Mouse (Mus musculus): ENCODE data around the gene 1700016H13Rik. TPM values are rescaled to one million over a fixed set of nuclear protein-coding genes. Genes with fewer than 3 reads are reported as not detected.

The 1700016H13Rik gene
- total RNA-seq (2014; rRNA removed) (0.33 and 1.0 TPM in 2 replicates), polyA plus RNA-seq (2015; fragmentation: Nextera tagmentation; extraction: Ambion mirVana) (0.24 and 0.38 TPM in 2 replicates)

DNA sequence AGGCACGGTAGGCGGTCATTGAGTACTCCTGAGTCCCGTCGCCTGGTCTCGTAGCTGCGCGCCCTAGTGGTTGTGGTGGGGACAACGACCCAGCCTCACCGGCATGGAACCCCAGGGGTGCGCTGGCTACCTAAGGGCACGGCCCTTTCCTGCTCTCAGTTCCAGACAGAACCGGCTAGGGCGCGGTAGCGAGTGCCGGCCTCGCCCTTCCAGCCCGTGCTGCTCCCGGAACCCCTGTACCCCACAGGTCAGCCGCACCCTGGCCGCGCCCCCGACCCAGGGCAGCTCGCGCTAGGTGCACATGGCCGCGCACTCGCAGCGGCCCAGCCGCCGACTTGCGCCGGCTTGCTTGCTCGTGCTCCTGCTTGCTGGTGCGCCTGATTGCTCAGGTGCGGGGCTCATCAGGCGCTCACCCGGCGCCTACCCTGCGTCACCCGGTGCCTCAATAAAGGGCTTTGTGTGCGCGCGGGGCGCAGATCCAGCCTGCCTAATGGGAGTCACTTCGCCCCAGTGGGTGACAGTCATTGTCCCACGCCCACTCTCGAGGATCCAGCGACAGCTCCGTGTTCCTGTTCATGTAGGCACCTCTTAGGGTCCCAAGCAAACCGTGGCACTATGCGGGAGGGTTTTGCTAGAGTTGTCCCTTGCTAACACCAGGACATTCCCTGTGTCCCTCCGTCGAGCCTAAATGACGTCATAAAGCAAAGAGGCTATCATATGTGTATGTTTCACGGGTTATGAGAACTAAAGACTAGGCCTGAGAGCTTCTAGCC is at the start of gene 1700016H13Rik:
TSS of gene 1700016H13Rik (minus strand) at position 665 of the 773 bp plus-strand sequence.
- TF ChIP-seq CTCF (IDR thresholded peaks at IDR 0.05; ENCODE audit: low read depth) = peak; percentile 67
- peak; percentile 85 for ATAC-seq
- 2% methylated on average over 53 of the region's 56 CpGs for WGBS
- H3K4me3 ChIP-seq (ENCODE audit: low read depth, low read length) = peak within 1 kb of the TSS; percentile 55
- H3K4me1 ChIP-seq (ENCODE audit: insufficient read depth) = no peaks in the 10 kb centered on the region
- H3K9ac ChIP-seq = peak within 1 kb of the TSS; percentile 74
- no peaks in the 10 kb centered on the region for H3K9me3 ChIP-seq (ENCODE audit: low read length)
- peak; percentile 70 for DNase-seq
- peak within 1 kb of the TSS; percentile 100 for H3K4me2 ChIP-seq (ENCODE audit: low read depth)
- 0 out of 2 replicates have a peak within 1 kb of the TSS, but pooled peaks have one; percentile 21 for H3K27ac ChIP-seq (ENCODE audit: low read depth, low read length)
- no peaks in the 10 kb centered on the region for H3K27me3 ChIP-seq (ENCODE audit: insufficient read depth, low read length)
- no peaks in the 10 kb centered on the region for H3K36me3 ChIP-seq (ENCODE audit: insufficient read depth)

DNA sequence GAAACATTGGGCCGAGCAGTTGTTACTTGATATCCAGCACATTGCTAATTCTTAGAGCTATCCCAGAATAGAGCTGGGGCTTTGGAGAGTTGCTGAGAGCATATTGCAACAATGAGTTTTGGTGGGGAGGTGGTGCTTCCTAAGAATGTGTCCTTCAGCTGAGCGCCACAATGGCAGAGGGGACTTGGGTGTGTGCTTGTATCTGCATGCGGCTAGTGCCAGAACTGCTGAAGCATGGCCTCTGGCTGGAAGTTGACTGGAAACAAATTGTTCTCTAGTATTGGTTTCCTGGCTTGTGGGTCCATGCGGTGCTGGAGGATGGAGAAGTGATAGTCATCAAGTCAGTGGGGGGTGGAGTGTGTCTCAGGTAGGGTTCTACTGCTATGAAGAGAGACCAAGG is 49.5 kb upstream of the 1700016H13Rik start:
- Histone ChIP-seq H3K9ac (no peak overlapping the region), H3K4me3 (ENCODE audit: low read depth, low read length) (no peak overlapping the region), H3K36me3 (ENCODE audit: insufficient read depth) (no peaks in the 10 kb centered on the region), H3K4me2 (ENCODE audit: low read depth) (no peak overlapping the region), H3K9me3 (ENCODE audit: low read length) (no peaks in the 10 kb centered on the region), H3K4me1 (ENCODE audit: insufficient read depth) (no peaks in the 10 kb centered on the region), H3K27ac (ENCODE audit: low read depth, low read length) (no peak overlapping the region), H3K27me3 (ENCODE audit: insufficient read depth, low read length) (no peaks in the 10 kb centered on the region)
- ATAC-seq (no peak), DNase-seq (no peak)
- TF ChIP-seq CTCF (IDR thresholded peaks at IDR 0.05; ENCODE audit: low read depth) = no peak
- whole genome bisulfite sequencing = 96% methylated on average over 4 of the region's 4 CpGs

DNA sequence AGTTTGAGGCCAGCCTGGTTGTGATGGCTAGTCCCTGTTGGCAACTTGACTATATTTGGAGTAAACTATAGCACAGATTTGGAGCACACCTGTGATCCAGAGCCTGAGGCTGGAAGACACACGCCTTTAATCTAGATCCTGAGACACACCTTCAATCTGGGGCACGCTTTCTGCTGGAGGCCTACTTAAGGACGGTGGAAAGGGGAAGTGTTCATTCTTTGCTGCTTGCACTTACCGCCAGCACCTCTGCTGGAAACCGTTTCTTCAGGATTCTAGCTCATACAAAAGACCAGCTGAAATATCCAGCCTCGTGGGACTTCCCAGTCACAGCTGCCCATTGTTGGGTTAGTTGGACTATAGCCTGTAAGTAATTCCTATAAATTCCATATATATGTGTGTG is 46.7 kb upstream of the 1700016H13Rik start:
- Histone ChIP-seq H3K27me3 (ENCODE audit: insufficient read depth, low read length) (no peaks in the 10 kb centered on the region), H3K36me3 (ENCODE audit: insufficient read depth) (no peaks in the 10 kb centered on the region), H3K27ac (ENCODE audit: low read depth, low read length) (no peak overlapping the region), H3K4me1 (ENCODE audit: insufficient read depth) (no peaks in the 10 kb centered on the region), H3K4me2 (ENCODE audit: low read depth) (no peak overlapping the region), H3K4me3 (ENCODE audit: low read depth, low read length) (no peak overlapping the region), H3K9ac (no peak overlapping the region), H3K9me3 (ENCODE audit: low read length) (no peaks in the 10 kb centered on the region)
- DNase-seq = no peak
- no peak for ATAC-seq
- TF ChIP-seq CTCF (IDR thresholded peaks at IDR 0.05; ENCODE audit: low read depth) = no peak
- whole genome bisulfite sequencing = 81% methylated on average over 6 of the region's 6 CpGs

DNA sequence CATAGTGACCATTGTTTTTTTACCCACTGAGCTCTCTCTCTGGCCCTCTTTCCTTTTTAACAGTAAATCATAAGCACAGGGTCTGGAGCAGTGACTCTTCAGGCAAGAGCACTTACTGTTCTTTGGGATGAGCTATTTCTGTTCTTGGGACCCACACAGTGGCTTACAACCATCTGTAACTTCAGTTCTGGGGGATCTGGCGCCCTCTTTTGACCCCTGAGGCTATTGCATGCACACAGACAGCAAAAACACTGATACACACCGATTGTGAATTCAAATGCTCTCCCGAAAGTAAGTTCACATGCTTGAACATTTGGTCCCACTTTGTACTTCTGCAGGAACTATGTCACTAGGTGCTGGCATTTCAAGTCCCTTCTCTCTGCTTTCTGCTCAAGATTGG is 45.7 kb upstream of the 1700016H13Rik start:
- WGBS = 68% methylated on average over 3 of the region's 3 CpGs
- Histone ChIP-seq H3K4me3 (ENCODE audit: low read depth, low read length) (no peak overlapping the region), H3K9me3 (ENCODE audit: low read length) (no peaks in the 10 kb centered on the region), H3K4me1 (ENCODE audit: insufficient read depth) (no peaks in the 10 kb centered on the region), H3K4me2 (ENCODE audit: low read depth) (no peak overlapping the region), H3K27ac (ENCODE audit: low read depth, low read length) (no peak overlapping the region), H3K36me3 (ENCODE audit: insufficient read depth) (no peaks in the 10 kb centered on the region), H3K27me3 (ENCODE audit: insufficient read depth, low read length) (no peaks in the 10 kb centered on the region), H3K9ac (no peak overlapping the region)
- ATAC-seq = no peak
- TF ChIP-seq CTCF (IDR thresholded peaks at IDR 0.05; ENCODE audit: low read depth) = no peak
- no peak for DNase-seq

DNA sequence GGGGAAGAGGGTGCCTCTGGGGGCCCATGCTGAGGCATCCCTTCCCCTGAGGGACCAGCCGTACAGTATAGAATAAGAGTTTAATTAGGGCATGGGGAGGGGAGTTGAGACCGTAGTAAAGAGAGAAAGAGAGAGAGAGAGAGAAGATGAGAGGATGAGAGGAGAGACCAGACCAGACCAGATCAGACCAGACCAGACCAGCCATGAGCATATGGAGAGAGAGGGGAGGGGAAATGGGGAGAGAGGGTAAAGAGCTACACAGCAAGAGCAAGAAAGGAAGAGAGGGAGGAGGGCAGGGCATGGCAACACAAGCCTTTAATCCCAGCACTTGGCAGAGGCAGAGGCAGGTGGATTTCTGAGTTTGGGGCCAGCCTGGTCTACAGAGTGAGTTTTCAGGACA is 44.9 kb upstream of the 1700016H13Rik start:
- TF ChIP-seq CTCF (IDR thresholded peaks at IDR 0.05; ENCODE audit: low read depth) = no peak
- Histone ChIP-seq H3K4me2 (ENCODE audit: low read depth) (no peak overlapping the region), H3K4me3 (ENCODE audit: low read depth, low read length) (no peak overlapping the region), H3K9me3 (ENCODE audit: low read length) (no peaks in the 10 kb centered on the region), H3K27me3 (ENCODE audit: insufficient read depth, low read length) (no peaks in the 10 kb centered on the region), H3K9ac (no peak overlapping the region), H3K4me1 (ENCODE audit: insufficient read depth) (no peaks in the 10 kb centered on the region), H3K27ac (ENCODE audit: low read depth, low read length) (no peak overlapping the region), H3K36me3 (ENCODE audit: insufficient read depth) (no peaks in the 10 kb centered on the region)
- WGBS = 58% methylated on average over 2 of the region's 2 CpGs
- ATAC-seq = no peak
- DNase-seq = no peak

DNA sequence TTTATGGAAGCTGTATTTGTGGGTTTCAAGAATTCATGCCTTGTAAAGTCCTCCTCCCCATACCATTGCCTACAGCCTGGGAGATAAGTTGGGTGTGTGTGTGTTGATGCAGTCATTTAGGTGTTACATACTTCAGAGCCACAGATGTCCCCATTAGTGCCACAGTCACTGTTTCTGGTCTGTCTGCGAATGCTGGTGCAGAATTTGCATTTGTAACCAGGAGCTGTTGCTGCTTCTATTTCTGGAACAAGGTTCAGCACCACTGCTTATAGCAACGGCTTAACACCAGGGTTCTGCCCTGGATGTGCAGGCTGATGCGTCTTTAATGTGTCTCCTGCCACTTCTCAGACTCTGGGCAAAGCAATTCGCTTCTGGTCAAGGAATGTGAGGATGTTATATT is 43.7 kb upstream of the 1700016H13Rik start:
- WGBS = 54% methylated on average over 4 of the region's 4 CpGs
- Histone ChIP-seq H3K9ac (no peak overlapping the region), H3K4me2 (ENCODE audit: low read depth) (no peak overlapping the region), H3K27ac (ENCODE audit: low read depth, low read length) (no peak overlapping the region), H3K4me1 (ENCODE audit: insufficient read depth) (no peaks in the 10 kb centered on the region), H3K4me3 (ENCODE audit: low read depth, low read length) (no peak overlapping the region), H3K9me3 (ENCODE audit: low read length) (no peaks in the 10 kb centered on the region), H3K36me3 (ENCODE audit: insufficient read depth) (no peaks in the 10 kb centered on the region), H3K27me3 (ENCODE audit: insufficient read depth, low read length) (0 out of 2 replicates have a peak, but pooled peaks cover under 1% of the 10 kb centered on the region)
- 0 out of 2 replicates have a peak, but pooled peaks have one; percentile 2 for ATAC-seq
- TF ChIP-seq CTCF (IDR thresholded peaks at IDR 0.05; ENCODE audit: low read depth) = no peak
- no peak for DNase-seq

DNA sequence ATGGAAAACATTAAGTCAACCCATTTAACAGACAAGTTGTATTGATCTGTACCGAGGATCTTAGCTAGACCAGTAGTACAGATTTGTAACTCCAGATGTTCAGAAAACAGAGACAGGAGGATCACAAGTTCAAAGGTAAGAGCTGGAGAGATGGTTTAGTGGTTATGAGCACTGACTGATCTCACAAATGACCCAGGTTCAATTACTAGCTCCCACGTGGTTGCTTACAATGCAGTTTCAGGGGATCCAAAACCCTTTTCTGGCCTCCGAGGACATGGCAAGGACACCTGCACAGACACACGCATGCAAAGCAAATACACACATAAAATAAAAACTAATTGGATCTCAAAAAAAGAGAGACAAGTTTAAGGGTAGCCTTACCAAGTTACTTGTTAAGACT is 42.8 kb upstream of the 1700016H13Rik start:
- DNase-seq (no peak), ATAC-seq (no peak)
- Histone ChIP-seq H3K9me3 (ENCODE audit: low read length) (no peaks in the 10 kb centered on the region), H3K4me2 (ENCODE audit: low read depth) (no peak overlapping the region), H3K36me3 (ENCODE audit: insufficient read depth) (no peaks in the 10 kb centered on the region), H3K4me3 (ENCODE audit: low read depth, low read length) (no peak overlapping the region), H3K27ac (ENCODE audit: low read depth, low read length) (no peak overlapping the region), H3K27me3 (ENCODE audit: insufficient read depth, low read length) (peaks cover 10% of the 10 kb centered on the region), H3K4me1 (ENCODE audit: insufficient read depth) (peaks cover 3% of the 10 kb centered on the region; the same call in 1 of the 2 replicates), H3K9ac (no peak overlapping the region)
- 84% methylated on average over 4 of the region's 4 CpGs for WGBS
- no peak for TF ChIP-seq CTCF (IDR thresholded peaks at IDR 0.05; ENCODE audit: low read depth)

Measured in forebrain, postnatal 0 days (tissue).